Mouse (Mus musculus) heart, postnatal 0 days (tissue): ENCODE data around the gene Apoc4. TPM values are rescaled to one million over a fixed set of nuclear protein-coding genes. Genes with fewer than 3 reads are reported as not detected.

Experiments used
- ATAC-seq: fragments of 200-750 bp; cut with Nextera tagmentation; 2 replicates; pipeline ENCODE4 v1.8.0; 2017; ENCODE audit warnings: low read depth, moderate number of reproducible peaks, moderate library complexity; ENCODE audit not compliant: insufficient read depth
- DNase-seq: peaks from one replicate; pipeline ENCODE4 v3.0.0-alpha.2; 2016; ENCODE audit warnings: low spot score
- H3K27ac ChIP-seq: fragments of 300-500 bp; sonication (generic); 2 replicates; pipeline ENCODE4 v1.5.1; 2014; ENCODE audit warnings: low read depth, mild to moderate bottlenecking
- H3K27me3 ChIP-seq: fragments of 300-500 bp; sonication (generic); 2 replicates; pipeline ENCODE4 v1.6.1; 2014; ENCODE audit warnings: low read length, mixed read lengths; ENCODE audit not compliant: control insufficient read depth, insufficient read depth
- H3K36me3 ChIP-seq: fragments of 300-500 bp; sonication (generic); replicated peaks from 2 replicates; pipeline ENCODE4 v1.6.1; 2014; ENCODE audit warnings: low read length, mixed read lengths; ENCODE audit not compliant: control insufficient read depth, insufficient read depth
- H3K4me1 ChIP-seq: fragments of 300-500 bp; sonication (generic); 2 replicates; pipeline ENCODE4 v1.6.1; 2014; ENCODE audit warnings: antibody characterized with exemption; ENCODE audit not compliant: control insufficient read depth, insufficient read depth
- H3K4me2 ChIP-seq: fragments of 300-500 bp; sonication (generic); 2 replicates; pipeline ENCODE4 v1.6.1; 2014; ENCODE audit warnings: low read depth, mild to moderate bottlenecking, low read length, moderate library complexity
- H3K4me3 ChIP-seq: fragments of 300-500 bp; sonication (generic); 2 replicates; pipeline ENCODE4 v1.5.1; 2014; ENCODE audit warnings: low read depth, low read length
- H3K9ac ChIP-seq: fragments of 300-500 bp; sonication (generic); replicated peaks from 2 replicates; pipeline ENCODE4 v1.6.1; 2014; ENCODE audit warnings: low read depth, low read length, mixed read lengths
- H3K9me3 ChIP-seq: fragments of 300-500 bp; sonication (generic); replicated peaks from 2 replicates; pipeline ENCODE4 v1.6.1; 2016; ENCODE audit warnings: low read length; ENCODE audit not compliant: control insufficient read depth
- CTCF ChIP-seq: IDR thresholded peaks from 2 replicates; pipeline ENCODE4 v1.5.1; 2016; ENCODE audit warnings: antibody characterized with exemption, control low read depth, low read depth
- EP300 ChIP-seq: IDR thresholded peaks from 2 replicates; pipeline ENCODE4 v1.6.1; 2016; ENCODE audit warnings: antibody characterized with exemption, low read depth
- WGBS: fragments of 180-500 bp; shearing (Covaris S2); extraction: QIAGEN DNeasy Blood & Tissue Kit; methylation state at CpG from one replicate; pipeline ENCODE4 v1.1.7; 2014; 5-methylcytosine and 5-hydroxymethylcytosine counted together
- polyA plus RNA-seq: library from polyadenylated mRNA; unstranded; fragments of >200 nt; fragmentation: Nextera tagmentation; extraction: Ambion mirVana; gene quantifications from 2 replicates; pipeline ENCODE4 v1.2.1, GENCODE M21; 2015
- total RNA-seq: library from RNA; depleted of rRNA; stranded (reverse); fragments of >200 nt; gene quantifications from 2 replicates; pipeline ENCODE4 v1.2.3, GENCODE M21; 2014; ENCODE audit warnings: low replicate concordance

The Apoc4 gene
- total and polyA plus RNA-seq, 2 experiments from 2014 or later: 0.18 TPM; not detected in 1

DNA sequence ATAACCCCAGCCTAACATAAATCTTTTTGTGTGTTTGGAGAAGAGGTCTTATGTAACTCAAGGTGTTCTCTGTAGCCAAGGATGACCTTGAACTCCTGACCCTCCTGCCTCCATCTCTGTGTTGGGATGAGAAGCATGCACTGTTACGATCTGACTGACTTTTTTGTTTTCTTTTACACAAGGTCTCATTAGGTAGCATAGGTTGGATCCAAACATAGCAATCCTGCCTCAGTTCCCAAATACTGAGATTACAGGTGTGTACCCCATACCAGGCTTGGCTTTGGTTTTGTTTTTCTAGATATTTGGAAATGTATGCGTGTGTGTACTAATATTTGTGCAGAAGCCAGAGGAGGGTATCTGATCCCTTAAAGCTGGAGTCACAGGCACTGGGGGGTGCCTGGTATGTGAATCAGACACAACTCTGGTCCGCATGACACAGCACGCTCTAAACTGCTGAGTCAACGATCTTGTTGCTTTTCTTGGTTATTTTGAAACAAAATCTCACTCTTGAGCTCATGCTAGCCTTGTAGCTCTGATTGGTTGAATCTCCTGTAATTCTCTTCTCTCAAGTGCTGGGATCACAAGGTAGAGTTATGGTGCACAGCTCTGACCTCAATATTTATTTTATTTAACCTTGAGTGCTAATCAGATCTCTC is 37.1 kb upstream of the Apoc4 start:
- Histone ChIP-seq H3K4me1 (peaks cover 8% of the 10 kb centered on the region; the same call in 1 of the 2 replicates), H3K36me3 (peaks cover 19% of the 10 kb centered on the region), H3K27me3 (no peaks in the 10 kb centered on the region), H3K27ac (no peak overlapping the region), H3K4me3 (no peak overlapping the region), H3K9ac (no peak overlapping the region), H3K9me3 (peaks cover 11% of the 10 kb centered on the region; the same call in 1 of the 2 replicates), H3K4me2 (no peak overlapping the region)
- DNase-seq (no peak), ATAC-seq (no peak)
- WGBS: 86% methylated on average over 5 of the region's 5 CpGs
- TF ChIP-seq CTCF: no peak
- no peak for TF ChIP-seq EP300

- H3K4me2 ChIP-seq: no peak overlapping the region
- H3K9me3 ChIP-seq: peaks cover 11% of the 10 kb centered on the region; the same call in 1 of the 2 replicates
- DNase-seq (no peak), ATAC-seq (no peak)
- TF ChIP-seq EP300 (no peak), CTCF (no peak)
- no peaks in the 10 kb centered on the region for H3K27me3 ChIP-seq
- H3K4me1 ChIP-seq: peaks cover 8% of the 10 kb centered on the region; the same call in 1 of the 2 replicates
- no peak overlapping the region for H3K27ac ChIP-seq
- no peak overlapping the region for H3K4me3 ChIP-seq
- 90% methylated on average over 4 of the region's 4 CpGs for WGBS
- no peak overlapping the region for H3K9ac ChIP-seq
- peaks cover 29% of the 10 kb centered on the region for H3K36me3 ChIP-seq
Observed at GRCm38 (mm10) chr7:19717346-19717745, 36.1 kb upstream of the Apoc4 start.

DNA sequence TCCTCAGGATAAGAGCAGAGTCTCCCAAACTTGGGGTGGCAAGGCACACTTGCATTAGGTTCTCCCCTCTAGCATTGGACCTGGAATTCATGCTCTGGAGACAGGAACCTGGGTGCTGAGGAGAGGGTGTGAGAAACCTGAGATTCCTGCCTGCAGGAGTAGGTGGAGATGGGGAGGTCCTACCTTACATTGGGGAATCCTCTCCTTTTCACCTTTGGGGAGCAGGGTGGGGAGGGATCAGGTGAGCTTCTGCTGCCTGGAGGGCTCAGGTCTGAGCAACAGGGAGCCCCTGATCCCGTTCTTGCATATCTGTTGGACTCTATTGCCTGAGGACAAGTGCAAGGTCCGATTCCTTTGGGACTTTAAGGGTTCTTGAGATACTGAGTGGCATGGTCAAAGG is 35.5 kb upstream of the Apoc4 start:
- Histone ChIP-seq H3K27ac (no peak overlapping the region), H3K4me3 (no peak overlapping the region)
- WGBS: 65% methylated on average over 2 of the region's 2 CpGs

GRCm38 (mm10) chr7:19716055-19716682 is 34.9 kb upstream of the Apoc4 start:
- H3K9me3 ChIP-seq: peaks cover 8% of the 10 kb centered on the region; the same call in 1 of the 2 replicates
- no peaks in the 10 kb centered on the region for H3K27me3 ChIP-seq
- no peak overlapping the region for H3K9ac ChIP-seq
- peak overlapping the region; percentile 86 for H3K27ac ChIP-seq
- H3K4me3 ChIP-seq: peak overlapping the region; percentile 36
- ATAC-seq: no peak
- peak overlapping the region; percentile 63 for H3K4me2 ChIP-seq
- peaks cover 8% of the 10 kb centered on the region; the same call in 1 of the 2 replicates for H3K4me1 ChIP-seq
- 6% methylated on average over 18 of the region's 18 CpGs for WGBS
- peaks cover 40% of the 10 kb centered on the region for H3K36me3 ChIP-seq
- no peak for DNase-seq
- no peak for TF ChIP-seq CTCF
- TF ChIP-seq EP300: 0 out of 2 replicates have a peak, but pooled peaks have one; percentile 18

More for the DNA sequence above, 35.5 kb upstream of the Apoc4 start:
- H3K9me3 ChIP-seq: peaks cover 11% of the 10 kb centered on the region; the same call in 1 of the 2 replicates
- no peak overlapping the region; the same call in 1 of the 2 replicates for H3K4me2 ChIP-seq
- no peak overlapping the region for H3K9ac ChIP-seq
- H3K27me3 ChIP-seq: no peaks in the 10 kb centered on the region
- DNase-seq (no peak), ATAC-seq (no peak)
- H3K36me3 ChIP-seq: peaks cover 34% of the 10 kb centered on the region
- TF ChIP-seq EP300 (no peak), CTCF (no peak)
- peaks cover 8% of the 10 kb centered on the region; the same call in 1 of the 2 replicates for H3K4me1 ChIP-seq

- TF ChIP-seq EP300 (no peak), CTCF (no peak)
- under 1% methylated on average over 59 of the region's 59 CpGs for WGBS
- H3K4me2 ChIP-seq: peak within 1 kb of the TSS; percentile 88
- 0 out of 2 replicates have a peak, but pooled peaks cover under 1% of the 10 kb centered on the region for H3K9me3 ChIP-seq
- H3K27ac ChIP-seq: peak within 1 kb of the TSS; percentile 86
- H3K36me3 ChIP-seq: peaks cover 40% of the 10 kb centered on the region
- peak within 1 kb of the TSS; percentile 87 for H3K9ac ChIP-seq
- peak; percentile 100 for DNase-seq
- H3K4me1 ChIP-seq: peaks cover 8% of the 10 kb centered on the region; the same call in 1 of the 2 replicates
- peak; percentile 96 for ATAC-seq
- H3K27me3 ChIP-seq: no peaks in the 10 kb centered on the region
- peak within 1 kb of the TSS; percentile 74 for H3K4me3 ChIP-seq
Observed at GRCm38 (mm10) chr7:19715239-19716054, 34.2 kb upstream of the Apoc4 start, which contains the start of gene Tomm40. Gene Tomm40 (minus strand): TSS chr7:19715438.
